15 mouse cellular contexts compared by ENCODE assay signal in genomic region chr8:66917695-66918467, GRCm38 (mm10). TPM values are rescaled to one million over a fixed set of nuclear protein-coding genes. Genes with fewer than 3 reads are reported as not detected.
DNase-seq lines count a peak whose midpoint lies in the region; ATAC-seq and TF ChIP-seq lines count a peak whose summit lies in the region.
"Had no signal": no experiment of that assay in that cellular context is flagged by ENCODE, and none has a peak within 500 bp of the region (broad histone marks: within the 10 kb centered on the region; RNA-seq: fewer than 3 reads in every experiment).

No protein-coding gene starts in this region.

- H3K36me3 ChIP-seq in forebrain, embryonic 12.5 days (replicated peaks): no peaks in the 10 kb centered on the region
- no peaks in the 10 kb centered on the region for H3K36me3 ChIP-seq in forebrain, embryonic 14.5 days (ENCODE audit: control insufficient read depth, insufficient read depth, low read length)
- no peaks in the 10 kb centered on the region for H3K36me3 ChIP-seq in lung, embryonic 14.5 days (ENCODE audit: insufficient read depth)
- no peaks in the 10 kb centered on the region for H3K36me3 ChIP-seq in hindbrain, embryonic 15.5 days
- H3K36me3 ChIP-seq in neural tube, embryonic 14.5 days (ENCODE audit: control insufficient read depth, insufficient read depth, low read length): no peaks in the 10 kb centered on the region
- H3K36me3 ChIP-seq: limb, embryonic 10.5 days had no signal

- H3K4me3 ChIP-seq in forebrain, embryonic 12.5 days (replicated peaks): no peak overlapping the region
- no peak overlapping the region for H3K4me3 ChIP-seq in forebrain, embryonic 14.5 days (ENCODE audit: low read depth, low read length)
- H3K4me3 ChIP-seq in lung, embryonic 14.5 days (ENCODE audit: low read depth, low read length): no peak overlapping the region
- no peak overlapping the region for H3K4me3 ChIP-seq in hindbrain, embryonic 15.5 days
- no peak overlapping the region for H3K4me3 ChIP-seq in neural tube, embryonic 14.5 days (ENCODE audit: low read depth, low read length)
- H3K4me3 ChIP-seq: limb, embryonic 10.5 days; megakaryocyte, embryonic 14.5 days had no signal

- TF ChIP-seq CTCF in lung, embryonic 14.5 days (IDR thresholded peaks at IDR 0.05; ENCODE audit: low read depth): no peak

- no peak overlapping the region for H3K4me2 ChIP-seq in forebrain, embryonic 12.5 days
- H3K4me2 ChIP-seq in forebrain, embryonic 14.5 days (ENCODE audit: low read length): no peak overlapping the region
- H3K4me2 ChIP-seq in lung, embryonic 14.5 days: no peak overlapping the region
- no peak overlapping the region for H3K4me2 ChIP-seq in hindbrain, embryonic 15.5 days
- H3K4me2 ChIP-seq in neural tube, embryonic 14.5 days (ENCODE audit: low read depth, low read length): no peak overlapping the region

- WGBS in forebrain, embryonic 12.5 days: 63% methylated on average over 6 of the region's 6 CpGs
- 82% methylated on average over 6 of the region's 6 CpGs for WGBS in forebrain, embryonic 14.5 days
- 54% methylated on average over 6 of the region's 6 CpGs for WGBS in lung, embryonic 14.5 days
- WGBS in hindbrain, embryonic 15.5 days: 72% methylated on average over 6 of the region's 6 CpGs
- 77% methylated on average over 6 of the region's 6 CpGs for WGBS in neural tube, embryonic 14.5 days

- no peaks in the 10 kb centered on the region for H3K4me1 ChIP-seq in forebrain, embryonic 12.5 days
- H3K4me1 ChIP-seq in forebrain, embryonic 14.5 days (ENCODE audit: control insufficient read depth, insufficient read depth, low read length): no peaks in the 10 kb centered on the region
- no peaks in the 10 kb centered on the region for H3K4me1 ChIP-seq in lung, embryonic 14.5 days (ENCODE audit: insufficient read depth)
- H3K4me1 ChIP-seq in hindbrain, embryonic 15.5 days (replicated peaks): no peaks in the 10 kb centered on the region
- no peaks in the 10 kb centered on the region for H3K4me1 ChIP-seq in neural tube, embryonic 14.5 days (ENCODE audit: control insufficient read depth, insufficient read depth, low read length)
- H3K4me1 ChIP-seq: limb, embryonic 10.5 days had no signal

- no peaks in the 10 kb centered on the region for H3K27me3 ChIP-seq in forebrain, embryonic 12.5 days
- no peaks in the 10 kb centered on the region for H3K27me3 ChIP-seq in forebrain, embryonic 14.5 days (replicated peaks; ENCODE audit: control insufficient read depth, insufficient read depth, low read length)
- H3K27me3 ChIP-seq in lung, embryonic 14.5 days (ENCODE audit: insufficient read depth, low read length): no peaks in the 10 kb centered on the region
- H3K27me3 ChIP-seq in hindbrain, embryonic 15.5 days: no peaks in the 10 kb centered on the region
- no peaks in the 10 kb centered on the region for H3K27me3 ChIP-seq in neural tube, embryonic 14.5 days (ENCODE audit: control insufficient read depth, insufficient read depth, low read length)

- no peak overlapping the region for H3K9ac ChIP-seq in forebrain, embryonic 12.5 days
- no peak overlapping the region for H3K9ac ChIP-seq in forebrain, embryonic 14.5 days (ENCODE audit: low read length)
- no peak overlapping the region for H3K9ac ChIP-seq in lung, embryonic 14.5 days
- no peak overlapping the region for H3K9ac ChIP-seq in hindbrain, embryonic 15.5 days
- no peak overlapping the region for H3K9ac ChIP-seq in neural tube, embryonic 14.5 days (replicated peaks; ENCODE audit: low read depth, low read length)

- ATAC-seq in forebrain, embryonic 12.5 days (ENCODE audit: low FRiP score): peak; percentile 30; the same call in 1 of the 2 replicates
- ATAC-seq in forebrain, embryonic 14.5 days: no peak
- peak; percentile 63; the same call in 1 of the 2 replicates for ATAC-seq in lung, embryonic 14.5 days (ENCODE audit: insufficient read depth)
- ATAC-seq in hindbrain, embryonic 15.5 days (ENCODE audit: low FRiP score, low read depth): peak; percentile 45
- 0 out of 2 replicates have a peak, but pooled peaks have one; percentile 14 for ATAC-seq in neural tube, embryonic 14.5 days (ENCODE audit: low read depth)

- H3K27ac ChIP-seq in forebrain, embryonic 12.5 days: no peak overlapping the region
- no peak overlapping the region for H3K27ac ChIP-seq in forebrain, embryonic 14.5 days (ENCODE audit: low read depth, low read length)
- no peak overlapping the region for H3K27ac ChIP-seq in lung, embryonic 14.5 days (ENCODE audit: low read depth)
- no peak overlapping the region for H3K27ac ChIP-seq in hindbrain, embryonic 15.5 days (replicated peaks)
- no peak overlapping the region for H3K27ac ChIP-seq in neural tube, embryonic 14.5 days (ENCODE audit: low read depth, low read length)
- H3K27ac ChIP-seq: limb, embryonic 10.5 days had no signal

- no peak for DNase-seq in forebrain, embryonic 14.5 days (ENCODE audit: low spot score)
- peak; percentile 4 for DNase-seq in lung, embryonic 14.5 days
- DNase-seq in lung, postnatal 4 days: no peak
- DNase-seq in gastrocnemius, adult 8-10 months (ENCODE audit: low spot score in 2 of 2): no peak
- DNase-seq in retina, embryonic 14.5 days (ENCODE audit: low spot score): no peak
- DNase-seq: adrenal gland, postnatal 36 days; gastrocnemius, postnatal 25 days; kidney, adult 18-20 months; right cerebral cortex, postnatal 14 days; thymus, postnatal 36 days had no signal

- no peaks in the 10 kb centered on the region for H3K9me3 ChIP-seq in forebrain, embryonic 12.5 days
- H3K9me3 ChIP-seq in forebrain, embryonic 14.5 days (replicated peaks; ENCODE audit: control insufficient read depth, low read length): no peaks in the 10 kb centered on the region
- no peaks in the 10 kb centered on the region for H3K9me3 ChIP-seq in lung, embryonic 14.5 days (ENCODE audit: low read depth, low read length)
- no peaks in the 10 kb centered on the region for H3K9me3 ChIP-seq in hindbrain, embryonic 15.5 days
- no peaks in the 10 kb centered on the region for H3K9me3 ChIP-seq in neural tube, embryonic 14.5 days (ENCODE audit: control insufficient read depth, low read length)
- H3K9me3 ChIP-seq: limb, embryonic 10.5 days had no signal

RNA-seq across cellular contexts. Expression of gene Naf1, which starts 57.9 kb away (rescaled TPM):
- 3.5 and 4.3 TPM in 2 replicates for polyA plus RNA-seq in forebrain, embryonic 12.5 days (2016; fragmentation: Nextera tagmentation; extraction: Ambion mirVana)
- polyA plus RNA-seq in forebrain, embryonic 14.5 days (2014; fragmentation: Nextera tagmentation; extraction: Ambion mirVana): 3.2 and 3.3 TPM in 2 replicates
- 5.6 and 6.1 TPM in 2 replicates for polyA plus RNA-seq in lung, embryonic 14.5 days (2014; fragmentation: Nextera tagmentation; extraction: Ambion mirVana)
- 2.4 and 2.5 TPM in 2 replicates for polyA plus RNA-seq in hindbrain, embryonic 15.5 days (2015; fragmentation: Nextera tagmentation; extraction: Ambion mirVana)
- polyA plus RNA-seq in neural tube, embryonic 14.5 days (2014; fragmentation: Nextera tagmentation; extraction: Ambion mirVana): 3.5 and 4.4 TPM in 2 replicates
- 1 to 10 TPM; 3.6 to 4.8 (median 4.0) TPM for total RNA-seq in gastrocnemius, adult 8-10 months (2022)
